Mouse (Mus musculus) adrenal gland, adult 18-20 months (tissue): ENCODE measurements around the gene Dip2b. TPM values are rescaled to one million over a fixed set of nuclear protein-coding genes. Genes with fewer than 3 reads are reported as not detected.
A peak's percentile ranks its signal among the peaks of the same experiment; 100 is the strongest.

Experiments used
- DNase-seq, 2 experiments: peaks; one replicate each; pipeline ENCODE4 v3.0.0; 2021 to 2022; ENCODE audit warnings: low spot score in 2 of 2
- long read RNA-seq, 2 experiments: library from polyadenylated mRNA; stranded (forward); transcript quantifications; one replicate each; pipeline ENCODE4 v2.0.0; 2021
- total RNA-seq, 2 experiments: library from RNA; stranded (reverse); gene quantifications; 1 replicate in 1 of 2; 2 replicates in 1 of 2; pipeline ENCODE4 v1.2.3; 2021

Dip2b gene
- 10 to 100 TPM; 13.2 to 13.3 TPM for total RNA-seq
- long read RNA-seq, experiment 1, partial matches to known transcripts = 2 of 2 reads
- long read RNA-seq, experiment 1, other reads (novel, unspliced or antisense) = 0 of 2 reads
- long read RNA-seq, experiment 2, partial matches to known transcripts = 0 of 3 reads
- long read RNA-seq, experiment 2, other reads (novel, unspliced or antisense) = 3 of 3 reads

- peak; percentile 99 for DNase-seq
Observed at GRCm38 (mm10) chr15:100038470-100038971, at the start of gene Dip2b. Gene Dip2b, plus strand, starts transcription at chr15:100038664.

- no peak for DNase-seq
Observed at GRCm38 (mm10) chr15:99993100-99993499, 45.4 kb upstream of the Dip2b start.

GRCm38 (mm10) chr15:99997114-99997804 is 41.2 kb upstream of the Dip2b start:
- DNase-seq = no peak

GRCm38 (mm10) chr15:99999390-99999789 is 39.1 kb upstream of the Dip2b start:
- DNase-seq = no peak

GRCm38 (mm10) chr15:100004677-100005273 is 33.7 kb upstream of the Dip2b start:
- DNase-seq = no peak

GRCm38 (mm10) chr15:100006180-100006579 is 32.3 kb upstream of the Dip2b start:
- no peak for DNase-seq

- DNase-seq = no peak
Observed at GRCm38 (mm10) chr15:100018280-100018899, 20.1 kb upstream of the Dip2b start.

GRCm38 (mm10) chr15:100021175-100021574 is 17.3 kb upstream of the Dip2b start:
- no peak for DNase-seq

GRCm38 (mm10) chr15:100022923-100023322 is 15.5 kb upstream of the Dip2b start:
- DNase-seq = peak; percentile 33 to 36

GRCm38 (mm10) chr15:100025076-100025834 is 13.2 kb upstream of the Dip2b start:
- no peak for DNase-seq

- no peak for DNase-seq
Observed at GRCm38 (mm10) chr15:100028133-100028532, 10.3 kb upstream of the Dip2b start.

- DNase-seq = no peak
Observed at GRCm38 (mm10) chr15:100029497-100029896, 9.0 kb upstream of the Dip2b start.

- DNase-seq = no peak
Observed at GRCm38 (mm10) chr15:100029900-100030299, 8.6 kb upstream of the Dip2b start.

- DNase-seq = no peak
Observed at GRCm38 (mm10) chr15:100032546-100032945, 5.9 kb upstream of the Dip2b start.

- peak in 1 of 2 experiments; percentile 53 for DNase-seq
Observed at GRCm38 (mm10) chr15:100039001-100039701, 687 bp downstream of the Dip2b start.

- DNase-seq = no peak
Observed at GRCm38 (mm10) chr15:100040541-100041266, 2.2 kb downstream of the Dip2b start.

- DNase-seq = no peak
Observed at GRCm38 (mm10) chr15:100041267-100042047, 3.0 kb downstream of the Dip2b start.

GRCm38 (mm10) chr15:100042048-100042400 is 3.6 kb downstream of the Dip2b start:
- DNase-seq = no peak

GRCm38 (mm10) chr15:100045576-100045975 is 7.1 kb downstream of the Dip2b start:
- no peak for DNase-seq
